Mouse (Mus musculus) midbrain, embryonic 16.5 days (tissue): ENCODE data around the gene Gm42420. TPM values are rescaled to one million over a fixed set of nuclear protein-coding genes. Genes with fewer than 3 reads are reported as not detected.

ENCODE experiments used
- ATAC-seq: fragments of 200-750 bp; cut with Nextera tagmentation; 2 replicates; pipeline ENCODE4 v1.8.0; 2017; ENCODE audit warnings: moderate TSS enrichment
- H3K27ac ChIP-seq: fragments of 300-500 bp; sonication (generic); 2 replicates; pipeline ENCODE4 v1.5.1; 2014; ENCODE audit warnings: mild to moderate bottlenecking, low read length, mixed read lengths
- H3K27me3 ChIP-seq: fragments of 300-500 bp; sonication (generic); 2 replicates; pipeline ENCODE4 v1.6.1; 2014; ENCODE audit warnings: low read depth, low read length, mixed read lengths; ENCODE audit not compliant: control insufficient read depth, insufficient read depth
- H3K36me3 ChIP-seq: fragments of 300-500 bp; sonication (generic); 2 replicates; pipeline ENCODE4 v1.6.1; 2014; ENCODE audit warnings: mild to moderate bottlenecking, low read length, moderate library complexity, mixed read lengths; ENCODE audit not compliant: control insufficient read depth, insufficient read depth
- H3K4me1 ChIP-seq: fragments of 300-500 bp; sonication (generic); 2 replicates; pipeline ENCODE4 v1.6.1; 2014; ENCODE audit warnings: mild to moderate bottlenecking, low read length, mixed read lengths; ENCODE audit not compliant: control insufficient read depth, insufficient read depth
- H3K4me2 ChIP-seq: fragments of 300-500 bp; sonication (generic); 2 replicates; pipeline ENCODE4 v1.6.1; 2014; ENCODE audit warnings: mild to moderate bottlenecking, low read length, mixed read lengths
- H3K4me3 ChIP-seq: fragments of 300-500 bp; sonication (generic); 2 replicates; pipeline ENCODE4 v1.5.1; 2014; ENCODE audit warnings: low read depth, mild to moderate bottlenecking, low read length, moderate library complexity, mixed read lengths
- H3K9ac ChIP-seq: fragments of 300-500 bp; sonication (generic); 2 replicates; pipeline ENCODE4 v1.6.1; 2014; ENCODE audit warnings: low read depth, low read length, mixed read lengths
- H3K9me3 ChIP-seq: fragments of 300-500 bp; sonication (generic); replicated peaks from 2 replicates; pipeline ENCODE4 v1.6.1; 2014; ENCODE audit warnings: mild to moderate bottlenecking, low read length, mixed read lengths; ENCODE audit not compliant: control insufficient read depth, poor library complexity, severe bottlenecking
- WGBS: fragments of 180-500 bp; shearing (Covaris S2); extraction: QIAGEN DNeasy Blood & Tissue Kit; methylation state at CpG from one replicate; pipeline ENCODE4 v1.1.7; 2014; 5-methylcytosine and 5-hydroxymethylcytosine counted together
- polyA plus RNA-seq: library from polyadenylated mRNA; unstranded; fragments of >200 nt; fragmentation: Nextera tagmentation; extraction: Ambion mirVana; gene quantifications from 2 replicates; pipeline ENCODE4 v1.2.1, GENCODE M21; 2015

The Gm42420 gene
- polyA plus RNA-seq, 1 experiment from 2014 or later = 0.70 TPM

- no peak overlapping the region for H3K9ac ChIP-seq
- H3K9me3 ChIP-seq = no peaks in the 10 kb centered on the region
- no peak overlapping the region for H3K4me2 ChIP-seq
- H3K36me3 ChIP-seq = peaks cover 20% of the 10 kb centered on the region
- H3K4me3 ChIP-seq = no peak overlapping the region
- no peaks in the 10 kb centered on the region for H3K4me1 ChIP-seq
- no peak overlapping the region for H3K27ac ChIP-seq
- ATAC-seq = no peak
- H3K27me3 ChIP-seq = no peaks in the 10 kb centered on the region
- WGBS = 78% methylated on average over 7 of the region's 7 CpGs
Measured at GRCm38 (mm10) chr6:39581087-39581784, 4.3 kb upstream of the Gm42420 start.

- no peak for ATAC-seq
- no peaks in the 10 kb centered on the region for H3K27me3 ChIP-seq
- H3K36me3 ChIP-seq = peaks cover 10% of the 10 kb centered on the region
- no peak overlapping the region for H3K4me2 ChIP-seq
- H3K9me3 ChIP-seq = no peaks in the 10 kb centered on the region
- H3K27ac ChIP-seq = no peak overlapping the region
- no peak overlapping the region for H3K4me3 ChIP-seq
- H3K9ac ChIP-seq = no peak overlapping the region
- 94% methylated on average over 4 of the region's 4 CpGs for WGBS
- peaks cover 15% of the 10 kb centered on the region for H3K4me1 ChIP-seq
Measured at GRCm38 (mm10) chr6:39591481-39591880, 5.9 kb downstream of the Gm42420 start.

- H3K4me2 ChIP-seq = peak within 1 kb of the TSS; percentile 81
Measured at GRCm38 (mm10) chr6:39592401-39593214, 7.1 kb downstream of the Gm42420 start, which contains the start of gene Ndufb2. TSS of gene Ndufb2 (plus strand) at chr6:39592574.

GRCm38 (mm10) chr6:39600851-39601250, 15.3 kb downstream of the Gm42420 start:
- Histone ChIP-seq H3K4me1 (no peaks in the 10 kb centered on the region), H3K4me2 (no peak overlapping the region), H3K27me3 (no peaks in the 10 kb centered on the region), H3K9ac (no peak overlapping the region), H3K4me3 (no peak overlapping the region), H3K27ac (no peak overlapping the region), H3K9me3 (no peaks in the 10 kb centered on the region), H3K36me3 (peaks cover 26% of the 10 kb centered on the region)
- ATAC-seq = no peak
- WGBS = 91% methylated on average over 3 of the region's 3 CpGs

More at GRCm38 (mm10) chr6:39592401-39593214, 7.1 kb downstream of the Gm42420 start, which contains the start of gene Ndufb2:
- peak within 1 kb of the TSS; percentile 78 for H3K9ac ChIP-seq
- no peaks in the 10 kb centered on the region for H3K9me3 ChIP-seq
- under 1% methylated on average over 56 of the region's 56 CpGs for WGBS
- peaks cover 12% of the 10 kb centered on the region for H3K36me3 ChIP-seq
- peak; percentile 99 for ATAC-seq
- H3K27me3 ChIP-seq = no peaks in the 10 kb centered on the region
- H3K27ac ChIP-seq = peak within 1 kb of the TSS; percentile 92
- H3K4me3 ChIP-seq = peak within 1 kb of the TSS; percentile 61
- peaks cover 15% of the 10 kb centered on the region for H3K4me1 ChIP-seq

DNA sequence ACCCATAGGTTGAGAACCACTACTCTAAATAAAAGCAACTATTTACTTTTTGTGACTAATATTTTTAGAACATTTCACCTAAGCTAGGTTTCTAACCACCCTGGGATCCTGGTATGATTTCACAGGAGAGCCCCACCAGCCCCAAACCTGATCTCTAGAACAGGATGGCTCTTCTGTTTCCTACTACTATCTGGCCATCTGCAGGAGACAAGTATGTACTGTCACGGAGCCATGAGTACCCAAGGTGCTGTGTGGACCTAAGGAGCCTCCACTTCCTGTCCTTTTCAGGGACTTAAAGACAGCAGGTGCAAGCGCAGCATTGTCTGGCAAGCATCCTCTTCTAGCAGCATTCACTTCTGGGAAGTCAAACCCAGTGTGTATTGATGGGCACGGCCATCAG, 16.3 kb downstream of the Gm42420 start:
- Histone ChIP-seq H3K27ac (no peak overlapping the region), H3K4me3 (no peak overlapping the region), H3K9ac (no peak overlapping the region), H3K27me3 (no peaks in the 10 kb centered on the region), H3K9me3 (no peaks in the 10 kb centered on the region), H3K36me3 (peaks cover 26% of the 10 kb centered on the region), H3K4me1 (no peaks in the 10 kb centered on the region), H3K4me2 (no peak overlapping the region)
- ATAC-seq = no peak
- 89% methylated on average over 3 of the region's 3 CpGs for WGBS

GRCm38 (mm10) chr6:39604565-39604964, 19.0 kb downstream of the Gm42420 start:
- H3K27me3 ChIP-seq = no peaks in the 10 kb centered on the region
- no peak overlapping the region for H3K27ac ChIP-seq
- no peak overlapping the region for H3K4me2 ChIP-seq
- WGBS = 84% methylated on average over 5 of the region's 5 CpGs
- ATAC-seq = no peak
- peaks cover 19% of the 10 kb centered on the region for H3K36me3 ChIP-seq
- no peak overlapping the region for H3K4me3 ChIP-seq
- H3K4me1 ChIP-seq = no peaks in the 10 kb centered on the region
- no peaks in the 10 kb centered on the region for H3K9me3 ChIP-seq
- no peak overlapping the region for H3K9ac ChIP-seq

- H3K27me3 ChIP-seq = no peaks in the 10 kb centered on the region
- no peak overlapping the region for H3K27ac ChIP-seq
- ATAC-seq = no peak
Measured at GRCm38 (mm10) chr6:39606056-39606455, 20.5 kb downstream of the Gm42420 start.

GRCm38 (mm10) chr6:39606862-39607261, 21.3 kb downstream of the Gm42420 start:
- H3K27ac ChIP-seq = no peak overlapping the region
- ATAC-seq = no peak
- WGBS = 71% methylated on average over 3 of the region's 3 CpGs

More at GRCm38 (mm10) chr6:39606056-39606455, 20.5 kb downstream of the Gm42420 start:
- Histone ChIP-seq H3K4me2 (no peak overlapping the region), H3K4me3 (no peak overlapping the region), H3K4me1 (no peaks in the 10 kb centered on the region), H3K36me3 (peaks cover 10% of the 10 kb centered on the region), H3K9ac (no peak overlapping the region), H3K9me3 (no peaks in the 10 kb centered on the region)
- WGBS = 91% methylated on average over 6 of the region's 6 CpGs

DNA sequence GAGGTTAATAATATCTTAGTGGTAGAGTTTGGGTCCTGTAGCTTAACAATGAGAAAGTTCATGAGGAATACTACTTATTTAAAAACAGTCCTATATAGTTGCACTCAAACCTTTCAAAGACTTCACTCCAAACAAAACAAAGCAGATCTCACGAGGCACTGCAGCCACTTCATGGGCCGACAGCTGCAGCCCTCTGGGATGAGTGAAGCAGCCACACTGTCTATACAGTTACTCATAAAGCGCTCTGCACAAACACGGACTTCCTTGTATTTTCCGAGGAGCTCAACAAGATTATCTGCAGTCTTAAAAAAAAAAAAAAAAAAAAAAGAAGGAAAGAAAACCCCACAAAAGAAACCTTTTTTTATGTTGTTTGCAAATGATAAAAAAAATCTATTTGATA, 21.8 kb downstream of the Gm42420 start:
- H3K36me3 ChIP-seq = peaks cover 6% of the 10 kb centered on the region; the same call in 1 of the 2 replicates
- no peak overlapping the region for H3K4me2 ChIP-seq
- no peak overlapping the region for H3K9ac ChIP-seq
- no peaks in the 10 kb centered on the region for H3K9me3 ChIP-seq
- no peak overlapping the region for H3K4me3 ChIP-seq
- H3K4me1 ChIP-seq = no peaks in the 10 kb centered on the region
- WGBS = 67% methylated on average over 5 of the region's 5 CpGs
- ATAC-seq = no peak
- no peak overlapping the region for H3K27ac ChIP-seq
- no peaks in the 10 kb centered on the region for H3K27me3 ChIP-seq

More at GRCm38 (mm10) chr6:39606862-39607261, 21.3 kb downstream of the Gm42420 start:
- Histone ChIP-seq H3K4me3 (no peak overlapping the region), H3K9ac (no peak overlapping the region), H3K9me3 (no peaks in the 10 kb centered on the region), H3K4me2 (no peak overlapping the region), H3K27me3 (no peaks in the 10 kb centered on the region), H3K36me3 (peaks cover 9% of the 10 kb centered on the region), H3K4me1 (no peaks in the 10 kb centered on the region)
